Mouse (Mus musculus) right cerebral cortex, postnatal 14 days (tissue): ENCODE data around the gene C9.

Experiments
- DNase-seq: peaks from one replicate; pipeline ENCODE4 v3.0.0; 2022

The C9 gene

DNA sequence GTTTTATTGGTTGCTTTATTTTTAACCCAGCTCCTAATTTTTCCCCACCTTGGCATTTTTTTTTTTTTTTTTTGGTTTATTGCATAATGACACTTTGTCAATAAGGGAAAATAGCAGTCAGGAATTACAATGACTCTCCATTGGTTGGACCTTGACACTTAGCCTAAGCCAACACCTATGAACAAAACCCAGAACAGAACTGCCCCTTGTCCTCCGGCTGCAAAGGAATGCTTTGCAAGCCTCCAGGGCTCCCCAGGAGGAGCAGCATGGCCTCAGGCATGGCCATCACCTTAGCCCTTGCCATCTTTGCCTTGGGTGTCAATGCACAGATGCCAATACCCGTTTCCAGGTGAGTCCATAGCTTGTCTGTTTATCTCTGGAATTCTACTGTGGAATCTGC, at the start of gene C9:
Gene C9 (plus strand): TSS at position 193 of the 400 bp plus-strand sequence.
- DNase-seq = no peak

DNA sequence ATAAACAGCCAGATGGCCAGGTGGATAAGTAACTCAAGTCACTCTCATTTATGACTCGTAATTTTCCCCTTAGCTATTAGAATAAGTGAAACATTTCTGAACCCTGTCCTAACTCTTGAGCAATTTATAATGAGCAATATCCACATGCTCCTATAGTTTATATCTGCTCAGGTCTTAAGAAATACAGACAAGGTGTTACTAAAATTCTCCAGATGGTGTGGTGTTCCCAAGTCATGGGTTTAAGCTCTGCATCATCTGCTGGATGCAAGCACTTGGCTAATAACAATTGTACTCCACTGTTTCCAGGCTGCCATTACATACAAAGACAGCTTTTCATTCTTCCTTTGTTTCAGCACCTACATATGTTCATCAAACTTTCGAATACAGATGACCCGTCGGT, 46.9 kb upstream of the C9 start:
- no peak for DNase-seq

DNA sequence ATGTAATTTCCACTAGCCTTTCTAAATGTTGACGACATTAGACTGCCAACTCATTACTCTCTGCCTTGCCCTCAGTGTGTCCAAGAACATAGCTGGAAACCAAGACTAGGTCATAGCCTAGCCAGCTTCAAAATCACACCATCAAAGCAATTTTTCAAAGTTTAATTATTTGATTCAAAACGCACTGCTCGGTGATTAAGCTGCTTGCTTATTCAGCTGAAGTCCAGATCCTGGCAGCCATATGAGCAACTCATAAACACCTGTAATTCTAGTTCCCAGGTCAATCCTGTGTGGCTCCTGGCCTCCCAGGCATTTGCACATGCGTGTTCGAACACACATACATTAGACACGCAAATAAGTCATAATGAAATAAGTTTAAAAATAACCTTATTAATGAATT, 46.2 kb upstream of the C9 start:
- DNase-seq = no peak

- DNase-seq = no peak
Observed at GRCm38 (mm10) chr15:6400115-6400514, 45.0 kb upstream of the C9 start.

GRCm38 (mm10) chr15:6402433-6402832, 42.7 kb upstream of the C9 start:
- DNase-seq = no peak

DNA sequence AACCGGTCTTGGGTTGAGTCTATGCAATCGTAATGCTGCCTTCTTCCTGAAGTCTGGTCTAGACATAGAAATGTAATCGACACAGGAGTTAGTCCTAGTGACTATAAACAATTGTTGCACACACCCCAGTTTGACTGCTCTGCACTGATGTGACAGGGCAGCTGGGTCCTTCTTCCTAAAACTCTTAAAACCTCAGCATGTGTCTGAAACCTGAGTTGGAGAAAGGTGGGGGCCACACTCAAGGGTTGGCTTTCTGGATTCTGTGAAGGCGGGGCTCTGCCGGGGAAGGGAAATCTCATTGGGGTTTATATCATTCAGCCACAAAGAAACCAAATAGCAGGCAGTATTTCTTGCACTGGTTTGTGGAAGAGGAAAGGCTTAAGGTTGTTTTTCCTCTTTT, 41.0 kb upstream of the C9 start:
- DNase-seq = no peak

GRCm38 (mm10) chr15:6406771-6407170, 38.4 kb upstream of the C9 start:
- no peak for DNase-seq

GRCm38 (mm10) chr15:6409031-6409430, 36.1 kb upstream of the C9 start:
- no peak for DNase-seq

DNA sequence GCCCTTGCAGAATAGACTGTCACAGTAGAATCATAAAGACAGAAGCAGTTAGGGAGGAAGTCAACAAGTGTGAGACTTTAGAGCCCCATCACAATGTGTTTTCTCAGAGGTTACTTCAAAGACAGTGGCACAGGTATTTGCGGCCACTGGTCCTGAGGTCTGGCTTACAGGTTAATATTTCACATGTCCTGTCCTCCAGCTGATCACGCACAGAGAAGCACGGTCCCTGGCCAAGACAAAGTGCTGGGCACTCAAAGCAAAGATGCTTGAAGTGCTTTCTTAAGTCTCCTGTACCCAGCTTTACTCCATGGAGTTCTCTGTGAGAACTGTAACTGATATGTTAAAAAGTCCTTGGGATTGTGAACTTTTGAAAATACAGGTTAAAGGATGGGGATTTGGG, 35.0 kb upstream of the C9 start:
- no peak for DNase-seq

DNA sequence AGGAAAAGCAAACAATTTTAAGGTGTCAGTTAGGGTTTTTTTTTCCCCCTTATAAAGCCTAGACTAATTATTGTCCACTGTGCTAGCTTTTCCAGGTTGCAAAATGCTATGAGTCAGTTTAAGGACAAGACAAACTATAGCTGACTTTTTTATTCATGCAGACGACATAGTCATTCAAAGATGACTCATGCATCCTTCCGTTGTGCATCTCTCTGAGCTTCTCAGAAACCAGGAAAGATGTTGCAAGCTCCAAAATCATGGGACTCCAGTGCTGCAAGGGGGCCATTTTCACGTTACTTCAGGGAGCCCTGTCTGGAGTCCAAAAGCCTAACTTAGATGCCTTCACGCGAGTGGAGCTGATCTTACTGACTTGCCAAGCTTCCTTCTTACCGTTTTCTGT, 33.8 kb upstream of the C9 start:
- no peak for DNase-seq

GRCm38 (mm10) chr15:6415317-6415716, 29.8 kb upstream of the C9 start:
- no peak for DNase-seq

DNA sequence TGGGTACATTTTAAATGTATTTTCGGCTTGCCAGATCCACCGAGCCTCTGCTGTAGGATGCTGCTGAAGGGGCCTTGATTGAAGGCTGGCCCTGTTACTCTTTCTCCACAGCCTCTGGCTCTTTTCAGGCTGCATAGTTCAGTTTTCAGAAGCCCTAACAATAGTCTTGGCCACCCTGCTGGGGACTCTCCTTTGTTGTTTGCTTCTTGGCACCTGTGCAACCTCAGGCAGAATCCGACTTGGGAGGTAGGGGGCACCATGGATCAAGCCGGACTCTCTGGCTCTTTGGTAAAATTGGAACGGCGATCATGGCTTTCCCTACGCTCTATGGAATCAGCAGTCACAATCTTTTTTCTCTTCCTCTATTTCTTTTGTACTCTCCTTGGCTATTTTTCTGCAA, 13.3 kb upstream of the C9 start:
- DNase-seq = no peak

DNA sequence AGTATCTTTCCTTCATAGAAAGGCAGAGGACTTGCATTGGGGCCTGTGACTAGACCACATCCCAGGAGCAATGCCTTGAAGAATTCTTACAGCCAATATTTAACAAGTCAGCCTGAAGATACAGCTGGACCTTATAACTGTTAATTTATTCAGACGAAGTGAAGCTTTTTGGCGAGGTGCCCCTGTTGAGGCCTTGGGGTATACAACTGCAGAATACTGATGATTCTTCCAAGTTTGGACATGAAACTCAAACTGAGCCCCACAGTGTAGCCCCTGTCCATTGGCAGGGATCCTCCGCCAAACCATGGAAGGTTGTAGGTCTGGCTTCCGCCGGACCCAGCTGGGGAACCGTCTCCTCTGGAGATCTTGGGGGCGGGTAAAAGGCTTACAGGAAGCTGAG, 12.7 kb upstream of the C9 start:
- no peak for DNase-seq

- DNase-seq = no peak
Observed at GRCm38 (mm10) chr15:6435281-6435680, 9.8 kb upstream of the C9 start.

DNA sequence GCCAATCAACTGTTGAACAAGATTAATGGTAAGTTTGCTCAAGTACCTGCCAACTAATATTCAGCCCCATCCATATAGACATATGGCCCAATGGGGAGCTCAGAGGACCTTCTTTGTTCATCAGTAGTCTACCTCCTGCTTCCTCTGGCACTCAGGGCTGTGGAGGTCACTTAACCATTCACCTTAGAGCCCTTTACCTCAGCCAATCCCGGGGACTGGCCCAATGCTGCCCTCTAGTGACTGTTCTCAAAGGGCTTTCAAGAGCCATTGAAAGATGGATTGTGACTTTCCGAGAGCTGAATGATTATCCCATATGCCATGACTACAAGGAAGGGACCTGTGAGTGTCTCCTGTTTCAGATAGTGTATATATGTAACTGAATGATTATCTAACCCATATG, 9.4 kb upstream of the C9 start:
- DNase-seq = no peak

DNA sequence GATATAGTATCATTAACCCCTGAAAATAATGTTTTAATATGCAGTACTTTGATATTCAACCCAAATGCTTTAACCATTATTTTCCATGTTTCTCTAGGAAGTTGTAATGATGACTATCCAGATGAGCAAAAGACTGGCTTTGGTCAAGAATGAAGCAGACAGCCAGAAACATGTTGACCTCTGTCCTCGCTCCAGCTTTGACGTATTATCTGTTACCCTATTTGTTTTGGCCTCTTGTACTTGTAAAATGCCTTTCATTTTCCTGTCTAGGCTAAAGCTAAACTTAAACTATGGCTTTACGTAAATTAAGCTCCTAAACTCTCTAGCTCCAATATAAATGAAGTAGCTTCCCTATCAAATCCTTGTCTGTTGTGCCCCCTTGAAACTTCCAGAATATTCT, 6.4 kb upstream of the C9 start:
- no peak for DNase-seq

DNA sequence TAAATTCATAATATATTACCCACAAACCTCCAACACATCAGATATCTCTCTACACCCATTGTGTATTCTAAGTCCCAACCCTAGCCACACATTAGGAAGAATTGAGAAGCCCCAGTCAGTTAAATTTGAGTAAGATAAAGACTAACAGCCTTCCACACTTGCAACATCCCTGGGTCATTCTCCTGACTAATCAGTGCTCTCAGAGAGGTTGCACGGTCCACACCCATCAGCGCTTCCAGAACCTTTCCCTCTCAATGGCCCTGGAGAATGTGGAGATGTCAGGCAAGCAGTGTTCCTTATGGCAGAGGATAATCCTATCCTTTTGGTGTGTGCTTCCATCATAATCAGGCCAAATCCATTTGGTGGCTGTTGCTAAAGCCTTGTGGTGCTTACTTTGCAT, 675 bp upstream of the C9 start:
- no peak for DNase-seq

- DNase-seq = no peak
Observed at GRCm38 (mm10) chr15:6446181-6446580, 1.1 kb downstream of the C9 start.

- no peak for DNase-seq
Observed at GRCm38 (mm10) chr15:6448892-6449291, 3.8 kb downstream of the C9 start.

DNA sequence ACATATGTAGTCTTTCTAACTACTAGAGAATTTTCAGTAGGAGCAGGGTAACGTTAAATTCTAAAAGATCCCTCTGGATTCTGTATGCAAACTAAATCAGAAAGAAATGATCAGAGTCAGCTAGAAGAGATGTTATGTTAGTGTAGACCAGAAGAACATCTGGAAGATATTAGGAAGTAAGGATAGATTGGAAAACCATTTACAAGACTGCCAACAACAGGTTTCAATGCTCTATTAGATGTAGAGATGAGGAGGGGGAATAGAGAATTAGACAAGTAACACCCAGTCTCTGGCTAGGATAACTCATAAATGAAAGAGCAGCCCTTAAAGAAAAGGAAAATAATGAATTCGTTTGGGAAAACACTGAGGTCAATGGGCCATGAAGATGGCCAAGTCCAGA, 9.3 kb downstream of the C9 start:
- no peak for DNase-seq

- no peak for DNase-seq
Observed at GRCm38 (mm10) chr15:6461381-6461780, 16.3 kb downstream of the C9 start.

GRCm38 (mm10) chr15:6463361-6463923, 18.3 kb downstream of the C9 start:
- DNase-seq = no peak

GRCm38 (mm10) chr15:6466995-6467394, 21.9 kb downstream of the C9 start:
- DNase-seq = no peak

DNA sequence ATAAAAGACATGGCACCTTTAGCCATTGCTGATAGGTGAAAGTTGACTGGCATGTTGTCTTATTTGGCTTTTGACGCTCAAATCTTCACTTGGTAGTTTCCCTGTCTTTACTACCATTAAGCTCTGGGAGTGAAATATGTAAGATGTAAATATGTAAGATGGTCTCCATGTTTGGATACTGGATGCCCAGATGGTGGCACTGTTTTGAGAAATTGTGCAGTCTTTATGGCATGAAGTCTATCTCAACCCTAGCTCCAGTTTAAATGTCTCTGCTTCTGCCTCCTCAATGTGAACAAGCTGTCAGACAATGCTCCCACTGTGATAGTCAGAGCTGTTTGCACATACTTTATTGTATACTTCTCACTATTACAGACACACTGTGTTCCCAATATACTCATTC, 23.7 kb downstream of the C9 start:
- DNase-seq = no peak

DNA sequence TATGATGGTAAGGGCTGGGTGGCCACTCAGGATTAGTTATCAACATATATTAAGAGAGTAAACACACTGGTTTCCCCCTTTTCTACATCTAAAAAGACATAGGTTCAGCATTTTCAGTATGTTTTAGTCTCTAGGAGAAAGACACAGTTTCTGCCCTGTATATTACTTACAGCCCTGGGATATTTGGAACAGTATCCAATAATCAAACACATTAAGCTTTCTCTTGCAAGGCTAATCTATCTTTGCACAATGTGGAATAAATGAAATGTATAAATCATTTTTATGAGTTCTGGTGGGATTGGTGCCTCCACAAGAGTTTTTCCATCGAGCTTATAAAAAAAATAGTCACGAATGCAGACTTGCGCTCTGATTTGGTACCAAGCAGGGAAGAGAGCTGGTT, 24.3 kb downstream of the C9 start:
- DNase-seq = no peak

- no peak for DNase-seq
Observed at GRCm38 (mm10) chr15:6483561-6483960, 38.4 kb downstream of the C9 start.
